Mouse (Mus musculus) lung, postnatal 14 days (tissue): Measurements from ENCODE around the gene Fstl1.

ENCODE experiments used
- DNase-seq: peaks from one replicate; pipeline ENCODE4 v3.0.0; 2021

The Fstl1 gene

DNA sequence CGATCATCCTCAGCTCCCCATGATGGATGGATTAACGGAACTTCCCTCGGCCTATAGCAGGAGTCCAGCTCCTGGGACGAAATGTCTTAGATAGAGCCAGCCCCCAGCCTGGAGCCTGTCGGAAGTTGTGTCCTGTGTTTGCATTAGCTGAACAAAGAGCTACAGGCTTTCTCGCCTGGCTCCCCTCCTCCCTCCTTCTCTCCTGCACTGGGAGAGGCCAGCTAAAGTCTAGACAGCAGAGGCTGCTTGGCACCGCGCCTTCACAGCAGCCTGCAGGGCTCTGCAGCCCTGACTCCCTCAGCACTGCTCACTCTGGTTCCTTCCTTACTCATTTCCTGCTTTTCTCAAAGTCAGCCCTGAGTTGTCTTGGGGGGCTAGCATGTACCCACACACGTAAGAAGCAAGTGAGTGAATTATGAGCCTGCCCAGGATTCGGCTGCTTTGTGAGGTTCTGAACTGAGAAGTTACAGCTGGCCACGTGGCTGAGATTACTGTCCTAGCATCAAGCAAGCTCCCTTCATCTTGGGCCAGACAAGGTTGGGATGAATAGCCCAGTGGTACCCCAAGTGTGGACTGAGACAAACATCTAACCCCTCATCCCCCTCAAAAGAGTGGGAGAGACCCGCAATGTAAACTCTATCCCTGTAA lies 11.8 kb downstream of the Fstl1 start:
- DNase-seq = peak; percentile 70

DNA sequence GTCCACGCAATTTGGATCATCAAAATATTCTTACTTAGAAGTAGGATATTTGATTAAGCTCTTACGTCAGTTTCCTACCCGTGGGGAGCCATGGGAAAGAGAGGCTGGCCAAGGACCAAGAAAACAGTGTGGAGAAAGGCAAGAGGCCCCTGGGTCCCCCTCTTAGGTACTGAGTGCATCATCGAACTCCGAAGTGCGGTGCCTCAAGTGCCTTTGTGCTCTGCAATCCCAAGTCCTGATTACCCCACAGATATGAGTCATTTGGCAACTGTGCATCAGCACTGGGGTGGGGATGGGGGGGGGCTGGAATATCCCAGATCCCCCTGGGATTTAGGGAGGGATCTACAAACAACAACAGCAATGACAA lies 12.3 kb downstream of the Fstl1 start:
- DNase-seq = no peak

- DNase-seq = no peak
Observed at GRCm38 (mm10) chr16:37789394-37789920, 12.8 kb downstream of the Fstl1 start.

DNA sequence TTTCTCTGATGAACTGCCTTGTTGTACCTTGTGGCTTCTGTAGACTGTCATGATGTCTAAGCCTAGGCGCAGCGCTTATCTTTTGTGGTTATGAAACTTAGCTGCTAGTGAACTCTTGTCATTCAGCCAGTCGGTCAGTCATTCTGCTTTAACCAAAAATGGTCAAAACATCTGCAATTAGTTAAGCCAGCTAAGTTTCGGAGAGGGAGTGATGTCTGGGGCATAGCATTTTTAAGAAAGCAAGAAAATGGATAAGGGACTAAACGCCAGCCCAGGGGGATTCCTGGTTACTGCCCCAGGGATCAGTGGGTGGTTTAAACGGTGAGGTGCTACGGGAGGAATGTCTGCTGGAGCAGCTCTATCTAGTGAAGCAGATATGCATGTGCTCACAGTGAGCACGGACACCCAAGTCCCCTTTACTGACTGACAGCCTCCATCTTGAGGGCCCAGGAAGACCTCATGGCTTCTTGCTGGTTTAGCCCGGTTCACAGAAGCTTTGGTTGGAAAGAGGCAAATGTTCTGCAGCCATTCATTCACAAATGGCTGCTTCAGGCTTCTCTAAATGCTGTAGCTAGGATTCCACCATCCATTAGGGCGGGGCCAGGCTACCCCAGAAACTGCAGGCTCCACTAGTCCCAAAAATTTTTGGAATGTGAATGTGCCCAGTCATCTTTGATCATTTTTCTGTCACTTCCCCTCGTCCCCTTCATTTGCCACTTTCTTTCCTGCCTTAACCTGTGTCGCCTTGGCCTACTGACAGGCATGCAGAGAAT lies 13.5 kb downstream of the Fstl1 start:
- no peak for DNase-seq

DNA sequence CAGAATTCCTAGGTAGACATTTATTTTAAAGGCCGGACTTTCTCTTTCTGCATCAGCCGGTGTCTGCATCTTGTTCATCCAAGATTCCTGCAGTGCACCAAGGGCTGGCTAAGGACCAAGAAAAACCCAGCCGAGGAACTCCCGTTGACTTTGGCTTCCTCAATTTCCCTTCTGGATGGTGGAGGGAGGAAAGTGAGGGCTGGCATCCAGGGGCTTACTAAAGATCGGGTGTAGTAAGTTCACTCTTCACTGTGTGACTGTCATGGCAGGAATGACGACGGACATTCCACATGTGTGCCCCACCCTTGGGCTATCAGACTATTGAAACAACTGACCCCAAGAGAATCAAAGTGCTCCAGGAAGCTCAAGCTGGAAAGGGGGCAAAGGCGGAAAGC lies 14.1 kb downstream of the Fstl1 start:
- DNase-seq = no peak

- no peak for DNase-seq
Observed at GRCm38 (mm10) chr16:37795651-37796150, 19.0 kb downstream of the Fstl1 start.

- no peak for DNase-seq
Observed at GRCm38 (mm10) chr16:37796270-37796669, 19.6 kb downstream of the Fstl1 start.

DNA sequence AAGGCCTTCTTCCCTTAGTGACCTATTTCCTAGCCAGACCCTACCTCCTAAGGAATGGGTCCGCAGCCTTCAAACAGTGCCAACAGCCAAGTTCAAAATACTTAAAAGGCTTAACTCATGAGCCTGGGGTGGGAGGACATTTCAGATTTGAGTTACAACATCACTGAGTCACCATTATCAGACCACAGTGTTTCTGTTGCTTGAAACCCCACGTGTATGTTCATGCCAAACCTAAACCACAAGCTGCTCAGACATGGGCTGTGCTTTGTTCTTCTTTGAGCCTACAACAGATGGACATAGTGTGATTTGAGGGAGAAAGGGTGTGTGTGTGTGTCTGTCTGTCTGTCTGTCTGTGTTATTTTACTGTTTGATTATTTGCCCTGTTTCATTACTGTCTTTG lies 24.4 kb downstream of the Fstl1 start:
- no peak for DNase-seq

GRCm38 (mm10) chr16:37802686-37803295 lies 26.1 kb downstream of the Fstl1 start:
- no peak for DNase-seq

- no peak for DNase-seq
Observed at GRCm38 (mm10) chr16:37803387-37803950, 26.8 kb downstream of the Fstl1 start.

GRCm38 (mm10) chr16:37805746-37806495 lies 29.2 kb downstream of the Fstl1 start:
- no peak for DNase-seq

DNA sequence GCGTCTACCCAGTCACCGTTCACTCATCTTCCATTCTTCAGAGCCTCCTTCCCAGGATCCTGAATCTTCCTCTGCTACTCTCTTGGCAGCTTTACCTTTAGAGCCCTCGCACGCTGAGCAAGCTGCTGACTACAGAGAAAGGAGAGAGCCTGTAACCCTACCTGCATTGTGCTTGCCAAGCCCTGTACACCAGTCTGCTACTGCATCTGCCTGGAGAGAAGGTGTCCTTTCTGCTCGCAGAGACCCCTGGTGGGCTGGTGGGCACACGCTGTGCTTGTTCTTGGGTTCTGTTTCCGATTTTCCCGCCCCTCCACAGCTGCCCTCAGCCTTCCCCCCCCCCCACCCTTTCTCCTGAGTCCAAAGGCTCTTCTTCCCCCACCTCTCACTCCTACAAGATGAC lies 30.6 kb downstream of the Fstl1 start:
- DNase-seq = no peak

DNA sequence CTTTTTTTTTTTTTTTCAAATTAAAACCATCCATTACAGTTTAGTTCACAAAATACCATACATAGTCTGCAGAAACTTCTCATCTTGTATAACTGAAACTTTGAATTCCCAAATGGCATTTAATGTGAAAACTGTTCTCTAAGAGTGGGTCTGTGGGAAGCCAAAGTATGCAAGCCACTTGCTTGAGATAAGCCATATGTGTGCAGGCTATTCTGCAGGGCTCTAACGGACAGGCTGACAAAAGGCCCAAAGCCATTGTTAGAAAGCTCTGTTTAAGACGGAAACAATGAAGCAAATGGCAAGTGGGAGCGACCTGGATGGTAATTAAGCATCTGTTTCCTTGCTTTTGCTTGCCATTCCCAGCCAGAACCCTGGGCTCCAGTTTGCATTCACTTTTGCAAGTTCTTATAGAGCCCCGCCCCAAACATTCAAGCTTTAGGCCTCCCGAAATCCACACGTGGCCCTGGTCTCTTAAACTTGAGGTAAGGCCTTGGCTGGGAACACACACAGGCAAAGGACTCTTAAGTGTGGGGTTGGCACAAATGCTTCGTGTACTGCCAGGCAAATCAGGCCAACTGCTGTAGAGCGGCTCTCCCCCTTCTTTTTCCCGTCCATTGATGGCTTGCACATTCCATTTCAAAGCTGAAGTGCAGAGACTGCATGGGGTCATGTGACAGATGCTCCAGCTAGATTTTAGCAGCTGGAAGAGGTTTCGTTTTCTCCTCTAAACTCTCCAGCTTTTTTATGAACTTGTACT lies 32.4 kb downstream of the Fstl1 start:
- DNase-seq = peak; percentile 44

DNA sequence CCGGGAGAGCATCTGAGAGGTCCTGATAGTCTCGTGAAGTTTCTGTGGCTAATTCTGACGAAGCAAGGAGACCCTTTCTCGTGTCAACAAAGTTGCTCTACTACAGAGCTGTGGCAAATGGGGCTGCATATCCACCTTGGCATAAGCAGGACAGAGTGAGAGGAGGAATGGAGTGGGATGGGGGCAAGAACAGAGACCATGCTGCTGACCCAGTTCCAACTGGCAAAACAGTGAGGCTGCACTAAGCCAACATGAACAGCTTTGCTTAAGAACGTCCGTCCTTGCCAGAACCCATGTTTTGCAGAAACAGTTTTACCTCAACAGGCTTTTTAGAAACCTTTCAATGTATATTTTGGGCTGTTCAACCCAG lies 32.9 kb downstream of the Fstl1 start:
- DNase-seq = no peak

DNA sequence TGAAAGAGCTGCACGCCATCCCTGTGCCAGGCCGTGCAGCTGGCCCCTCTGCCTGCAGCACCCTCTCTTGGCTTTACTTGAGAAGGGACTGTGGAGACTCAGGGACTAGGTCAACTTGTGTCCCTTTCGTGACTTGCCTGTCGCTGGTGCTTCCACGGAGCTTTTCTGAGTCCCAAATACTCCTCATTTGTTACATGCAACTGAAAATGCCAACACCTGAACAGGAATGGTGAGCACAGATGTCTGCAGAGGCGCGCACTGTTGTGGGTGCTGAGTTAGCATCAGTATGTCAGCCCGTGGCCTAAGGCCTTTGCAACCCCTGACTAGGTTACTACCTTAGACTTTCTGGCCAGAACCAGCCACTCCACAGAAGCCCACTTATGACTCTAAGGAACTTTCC lies 35.2 kb downstream of the Fstl1 start:
- DNase-seq = no peak

GRCm38 (mm10) chr16:37812474-37812886 lies 35.8 kb downstream of the Fstl1 start:
- no peak for DNase-seq

DNA sequence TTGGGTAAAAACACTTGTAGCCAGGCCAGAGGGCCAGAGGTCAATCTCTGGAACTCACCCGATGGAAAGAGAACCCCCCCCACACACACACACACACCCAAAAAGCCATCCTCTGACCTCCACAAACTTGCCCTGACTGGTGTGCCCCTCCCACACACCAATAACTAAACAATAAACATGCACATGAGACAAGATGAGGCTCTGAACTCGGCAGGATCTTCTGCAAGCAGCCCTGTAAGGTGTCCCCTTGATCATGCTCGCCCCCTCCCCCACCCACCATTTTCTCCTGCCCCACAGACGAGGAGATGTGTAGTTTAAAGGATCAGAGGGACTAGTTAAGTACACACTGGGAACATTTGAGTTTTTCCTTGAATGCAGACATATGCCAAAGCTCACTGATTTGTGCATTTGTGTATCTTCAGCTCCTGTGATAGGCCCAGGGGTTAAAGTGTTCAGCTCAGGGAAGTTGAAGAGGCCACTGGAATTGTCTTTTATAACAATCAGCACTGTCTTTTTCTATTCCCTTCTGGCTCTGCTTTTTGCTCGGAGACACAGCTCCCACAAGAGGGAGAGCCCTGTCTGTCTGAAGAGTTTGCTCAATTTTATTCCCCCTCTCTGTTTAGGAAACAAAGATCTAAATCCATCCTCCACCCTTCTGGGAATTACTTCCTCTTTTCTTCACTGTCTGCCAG lies 37.2 kb downstream of the Fstl1 start:
- no peak for DNase-seq

DNA sequence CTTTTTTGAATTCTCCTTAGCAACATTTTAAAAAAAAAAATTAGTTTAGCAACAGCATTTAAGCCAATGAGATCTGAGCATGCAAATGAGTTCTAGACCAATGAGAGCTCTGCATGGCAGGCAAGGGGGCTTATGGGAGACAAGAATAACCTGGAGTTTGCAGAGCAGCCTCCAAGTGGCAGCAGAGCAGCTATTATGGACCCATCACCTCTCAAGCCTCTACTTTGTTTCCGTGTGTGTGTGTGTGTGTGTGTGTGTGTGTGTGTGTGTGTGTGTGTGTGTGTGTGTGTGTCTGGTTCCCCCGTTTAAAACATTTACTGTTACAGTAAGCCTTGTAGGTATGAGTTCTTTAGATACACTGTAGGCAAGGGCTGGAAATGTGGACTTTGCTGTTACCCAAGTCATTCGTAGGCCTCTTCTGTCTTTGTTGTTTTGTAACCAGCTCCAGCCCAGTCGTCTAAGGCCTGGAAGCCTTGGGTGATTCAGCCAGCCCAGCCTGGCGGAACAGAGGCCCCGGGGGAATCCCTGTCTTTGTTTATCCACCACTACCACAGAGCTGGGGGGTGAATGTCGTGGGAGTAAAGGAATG lies 37.8 kb downstream of the Fstl1 start:
- peak; percentile 74 for DNase-seq

- no peak for DNase-seq
Observed at GRCm38 (mm10) chr16:37817986-37818385, 41.3 kb downstream of the Fstl1 start.

GRCm38 (mm10) chr16:37823949-37824348 lies 47.3 kb downstream of the Fstl1 start:
- no peak for DNase-seq
